Mouse (Mus musculus): Measurements from ENCODE around the gene Pspc1. TPM values are rescaled to one million over a fixed set of nuclear protein-coding genes. Genes with fewer than 3 reads are reported as not detected.
"Not testable (repeated sequence)": the region's sequence is repeated elsewhere in the genome, so short reads cannot be mapped to it uniquely, and the experiment has no call there.

Gene Pspc1
- polyA plus RNA-seq (2014; fragmentation: Nextera tagmentation; extraction: Ambion mirVana), result 59.6 and 60.2 TPM in 2 replicates

GRCm38 (mm10) chr14:56778200-56778932 lies at the start of gene Pspc1:
Gene Pspc1, minus strand, starts transcription at chr14:56778316.
- Histone ChIP-seq H3K4me3 (ENCODE audit: low read depth, low read length) (peak within 1 kb of the TSS; percentile 96), H3K9me3 (replicated peaks; ENCODE audit: control insufficient read depth, low read length) (no peaks in the 10 kb centered on the region), H3K4me2 (ENCODE audit: low read depth, low read length) (peak within 1 kb of the TSS; percentile 71), H3K27ac (replicated peaks; ENCODE audit: low read depth, low read length) (peak within 1 kb of the TSS; percentile 91), H3K36me3 (replicated peaks; ENCODE audit: control insufficient read depth, insufficient read depth, low read depth, low read length) (no peaks in the 10 kb centered on the region), H3K27me3 (ENCODE audit: control insufficient read depth, insufficient read depth, low read length) (no peaks in the 10 kb centered on the region), H3K4me1 (ENCODE audit: control insufficient read depth, insufficient read depth, low read length) (peaks cover 4% of the 10 kb centered on the region; the same call in 1 of the 2 replicates), H3K9ac (replicated peaks; ENCODE audit: low read length) (peak within 1 kb of the TSS; percentile 93)
- ATAC-seq (replicated peaks; ENCODE audit: insufficient number of reproducible peaks, low FRiP score, low TSS enrichment, low read depth) (peak; percentile 97), DNase-seq (ENCODE audit: low spot score) (peak; percentile 99)
- WGBS, result under 1% methylated on average over 36 of the region's 36 CpGs

- Histone ChIP-seq H3K9ac (replicated peaks; ENCODE audit: low read length) (no peak overlapping the region), H3K27ac (replicated peaks; ENCODE audit: low read depth, low read length) (no peak overlapping the region), H3K36me3 (replicated peaks; ENCODE audit: control insufficient read depth, insufficient read depth, low read depth, low read length) (no peaks in the 10 kb centered on the region), H3K4me1 (ENCODE audit: control insufficient read depth, insufficient read depth, low read length) (no peaks in the 10 kb centered on the region), H3K4me2 (ENCODE audit: low read depth, low read length) (no peak overlapping the region), H3K9me3 (replicated peaks; ENCODE audit: control insufficient read depth, low read length) (no peaks in the 10 kb centered on the region), H3K4me3 (ENCODE audit: low read depth, low read length) (no peak overlapping the region), H3K27me3 (ENCODE audit: control insufficient read depth, insufficient read depth, low read length) (no peaks in the 10 kb centered on the region)
- ATAC-seq (replicated peaks; ENCODE audit: insufficient number of reproducible peaks, low FRiP score, low TSS enrichment, low read depth) (no peak), DNase-seq (ENCODE audit: low spot score) (no peak)
Measured at GRCm38 (mm10) chr14:56824562-56824961, 46.4 kb upstream of the Pspc1 start.

GRCm38 (mm10) chr14:56817616-56818015 lies 39.5 kb upstream of the Pspc1 start:
- no peak for ATAC-seq (replicated peaks; ENCODE audit: insufficient number of reproducible peaks, low FRiP score, low TSS enrichment, low read depth)
- 6% methylated on average over 7 of the region's 11 CpGs for WGBS
- peak; percentile 43 for DNase-seq (ENCODE audit: low spot score)
- Histone ChIP-seq H3K9me3 (replicated peaks; ENCODE audit: control insufficient read depth, low read length) (no peaks in the 10 kb centered on the region), H3K4me2 (ENCODE audit: low read depth, low read length) (no peak overlapping the region), H3K4me1 (ENCODE audit: control insufficient read depth, insufficient read depth, low read length) (no peaks in the 10 kb centered on the region), H3K27me3 (ENCODE audit: control insufficient read depth, insufficient read depth, low read length) (no peaks in the 10 kb centered on the region), H3K36me3 (replicated peaks; ENCODE audit: control insufficient read depth, insufficient read depth, low read depth, low read length) (no peaks in the 10 kb centered on the region), H3K9ac (replicated peaks; ENCODE audit: low read length) (no peak overlapping the region), H3K27ac (replicated peaks; ENCODE audit: low read depth, low read length) (no peak overlapping the region), H3K4me3 (ENCODE audit: low read depth, low read length) (no peak overlapping the region)

- Histone ChIP-seq H3K4me1 (ENCODE audit: control insufficient read depth, insufficient read depth, low read length) (no peaks in the 10 kb centered on the region), H3K36me3 (replicated peaks; ENCODE audit: control insufficient read depth, insufficient read depth, low read depth, low read length) (no peaks in the 10 kb centered on the region), H3K4me2 (ENCODE audit: low read depth, low read length) (no peak overlapping the region), H3K9me3 (replicated peaks; ENCODE audit: control insufficient read depth, low read length) (no peaks in the 10 kb centered on the region), H3K27me3 (ENCODE audit: control insufficient read depth, insufficient read depth, low read length) (no peaks in the 10 kb centered on the region), H3K4me3 (ENCODE audit: low read depth, low read length) (no peak overlapping the region), H3K27ac (replicated peaks; ENCODE audit: low read depth, low read length) (no peak overlapping the region), H3K9ac (replicated peaks; ENCODE audit: low read length) (no peak overlapping the region)
- DNase-seq (ENCODE audit: low spot score), result peak; percentile 62
- 76% methylated on average over 4 of the region's 4 CpGs for WGBS
- ATAC-seq (replicated peaks; ENCODE audit: insufficient number of reproducible peaks, low FRiP score, low TSS enrichment, low read depth), result no peak
Measured at GRCm38 (mm10) chr14:56817131-56817530, 39.0 kb upstream of the Pspc1 start.

GRCm38 (mm10) chr14:56816541-56816940 lies 38.4 kb upstream of the Pspc1 start:
- DNase-seq (ENCODE audit: low spot score) (no peak), ATAC-seq (replicated peaks; ENCODE audit: insufficient number of reproducible peaks, low FRiP score, low TSS enrichment, low read depth) (no peak)
- Histone ChIP-seq H3K9ac (replicated peaks; ENCODE audit: low read length) (no peak overlapping the region), H3K27me3 (ENCODE audit: control insufficient read depth, insufficient read depth, low read length) (no peaks in the 10 kb centered on the region), H3K36me3 (replicated peaks; ENCODE audit: control insufficient read depth, insufficient read depth, low read depth, low read length) (no peaks in the 10 kb centered on the region), H3K9me3 (replicated peaks; ENCODE audit: control insufficient read depth, low read length) (no peaks in the 10 kb centered on the region), H3K4me3 (ENCODE audit: low read depth, low read length) (no peak overlapping the region), H3K27ac (replicated peaks; ENCODE audit: low read depth, low read length) (no peak overlapping the region), H3K4me2 (ENCODE audit: low read depth, low read length) (no peak overlapping the region), H3K4me1 (ENCODE audit: control insufficient read depth, insufficient read depth, low read length) (no peaks in the 10 kb centered on the region)
- WGBS, result 92% methylated on average over 4 of the region's 4 CpGs

GRCm38 (mm10) chr14:56812520-56813036 lies 34.5 kb upstream of the Pspc1 start:
- Histone ChIP-seq H3K27ac (replicated peaks; ENCODE audit: low read depth, low read length) (peak overlapping the region; percentile 23), H3K4me3 (ENCODE audit: low read depth, low read length) (peak overlapping the region; percentile 55), H3K4me2 (ENCODE audit: low read depth, low read length) (peak overlapping the region; percentile 31), H3K4me1 (ENCODE audit: control insufficient read depth, insufficient read depth, low read length) (no peaks in the 10 kb centered on the region), H3K9me3 (replicated peaks; ENCODE audit: control insufficient read depth, low read length) (no peaks in the 10 kb centered on the region), H3K36me3 (replicated peaks; ENCODE audit: control insufficient read depth, insufficient read depth, low read depth, low read length) (no peaks in the 10 kb centered on the region), H3K27me3 (ENCODE audit: control insufficient read depth, insufficient read depth, low read length) (no peaks in the 10 kb centered on the region), H3K9ac (replicated peaks; ENCODE audit: low read length) (peak overlapping the region; percentile 44)
- WGBS, result 1% methylated on average over 34 of the region's 35 CpGs
- ATAC-seq (replicated peaks; ENCODE audit: insufficient number of reproducible peaks, low FRiP score, low TSS enrichment, low read depth) (peak; percentile 60), DNase-seq (ENCODE audit: low spot score) (peak; percentile 91)

GRCm38 (mm10) chr14:56811701-56812339 lies 33.7 kb upstream of the Pspc1 start, which contains the start of gene Zmym5:
Gene Zmym5, minus strand, starts transcription at chr14:56811716.
- not testable (repeated sequence) for H3K9me3 ChIP-seq (replicated peaks; ENCODE audit: control insufficient read depth, low read length)
- WGBS, result under 1% methylated on average over 27 of the region's 72 CpGs

More at GRCm38 (mm10) chr14:56811701-56812339, 33.7 kb upstream of the Pspc1 start, which contains the start of gene Zmym5:
- ATAC-seq (replicated peaks; ENCODE audit: insufficient number of reproducible peaks, low FRiP score, low TSS enrichment, low read depth) (peak; percentile 98), DNase-seq (ENCODE audit: low spot score) (peak; percentile 81)
- H3K4me1 ChIP-seq (ENCODE audit: control insufficient read depth, insufficient read depth, low read length); H3K27me3 ChIP-seq (ENCODE audit: control insufficient read depth, insufficient read depth, low read length); H3K36me3 ChIP-seq (replicated peaks; ENCODE audit: control insufficient read depth, insufficient read depth, low read depth, low read length): not testable (repeated sequence)
- Histone ChIP-seq H3K4me3 (ENCODE audit: low read depth, low read length) (peak within 1 kb of the TSS; percentile 75), H3K27ac (replicated peaks; ENCODE audit: low read depth, low read length) (peak within 1 kb of the TSS; percentile 90), H3K4me2 (ENCODE audit: low read depth, low read length) (peak within 1 kb of the TSS; percentile 55), H3K9ac (replicated peaks; ENCODE audit: low read length) (peak within 1 kb of the TSS; percentile 82)

All from embryonic facial prominence, embryonic 11.5 days (tissue).